Mouse (Mus musculus): Measurements from ENCODE around the gene Pld6.

Gene Pld6

DNA sequence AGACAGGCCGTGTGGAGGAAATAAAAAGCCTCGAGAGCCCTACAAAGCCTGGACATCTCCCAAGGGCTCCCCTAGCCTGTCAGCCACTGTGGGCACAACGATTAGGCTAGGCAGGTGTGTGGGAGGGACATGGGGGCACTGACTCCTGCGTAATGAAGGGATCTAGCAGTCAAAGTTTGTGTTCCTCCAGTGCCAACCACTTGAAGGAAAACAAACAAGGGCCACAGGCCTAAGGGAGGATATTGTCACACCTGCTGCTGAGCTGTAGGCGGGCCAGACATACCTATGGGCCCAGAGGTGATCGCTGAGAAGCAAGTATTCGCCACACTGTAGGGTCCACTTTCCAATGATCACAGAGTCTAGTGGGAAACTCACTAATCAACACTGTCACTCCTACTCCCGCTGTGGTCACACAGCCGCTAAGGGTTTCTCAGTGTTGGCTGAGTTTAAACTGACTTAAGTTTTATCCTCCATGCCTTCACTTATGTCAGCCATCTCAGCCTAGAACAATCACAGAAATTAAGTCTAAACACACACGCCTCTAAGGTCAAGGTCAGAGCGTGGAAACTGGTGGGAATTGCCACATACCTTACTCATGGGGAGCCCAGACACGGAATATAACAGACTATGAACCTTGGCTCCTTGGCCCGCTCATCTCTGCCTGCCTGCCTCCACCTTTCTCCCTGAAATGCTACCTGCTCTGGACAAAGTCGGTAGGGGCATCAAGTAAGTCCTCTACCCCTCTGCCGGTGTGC lies 824 bp downstream of the Pld6 start:
- no peak for DNase-seq (ENCODE audit: low read depth, low spot score)

DNA sequence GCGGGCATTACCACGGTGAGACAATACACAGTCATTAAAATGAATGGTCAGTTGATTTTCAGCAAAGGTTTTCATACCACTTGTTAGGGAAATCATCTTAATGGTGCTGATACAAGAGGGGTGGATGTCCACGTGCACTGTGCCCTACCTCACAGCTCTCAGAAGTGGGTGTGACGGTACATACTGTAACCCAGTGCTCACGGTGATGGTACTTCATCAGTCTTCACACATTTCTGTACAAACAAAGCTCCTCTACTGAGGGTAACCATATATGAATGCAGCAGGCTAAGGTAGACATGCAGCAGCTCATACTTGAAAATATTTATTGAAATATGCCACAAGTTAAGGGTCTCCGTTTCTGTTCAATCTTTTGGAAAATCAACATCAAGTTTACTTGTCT lies 3.9 kb downstream of the Pld6 start:
- DNase-seq (ENCODE audit: low read depth, low spot score): no peak

DNA sequence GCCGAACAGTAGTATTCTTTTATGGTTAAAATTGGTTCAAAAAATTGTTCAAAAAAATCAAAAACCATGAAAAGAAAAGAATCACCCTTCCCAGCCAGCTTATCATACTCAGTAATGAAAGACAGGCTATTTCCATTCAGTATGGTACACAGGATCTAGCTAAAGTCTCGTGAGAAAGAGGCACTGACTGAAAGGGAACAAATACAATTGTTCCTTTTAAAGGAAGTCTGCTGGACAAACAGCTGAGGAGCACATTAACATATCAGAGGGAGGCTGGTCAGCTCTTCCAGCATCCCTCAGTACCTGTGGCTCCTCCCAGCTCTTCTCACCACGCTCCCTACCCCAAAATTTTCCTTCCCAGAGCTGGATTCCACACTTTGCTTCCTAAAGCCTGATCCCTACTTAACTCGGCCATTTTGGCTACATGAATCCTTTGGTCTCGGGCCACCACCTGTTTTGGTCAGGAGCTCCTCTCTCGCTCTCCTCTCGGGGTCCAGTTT lies 5.3 kb downstream of the Pld6 start:
- no peak for DNase-seq (ENCODE audit: low read depth, low spot score)

DNA sequence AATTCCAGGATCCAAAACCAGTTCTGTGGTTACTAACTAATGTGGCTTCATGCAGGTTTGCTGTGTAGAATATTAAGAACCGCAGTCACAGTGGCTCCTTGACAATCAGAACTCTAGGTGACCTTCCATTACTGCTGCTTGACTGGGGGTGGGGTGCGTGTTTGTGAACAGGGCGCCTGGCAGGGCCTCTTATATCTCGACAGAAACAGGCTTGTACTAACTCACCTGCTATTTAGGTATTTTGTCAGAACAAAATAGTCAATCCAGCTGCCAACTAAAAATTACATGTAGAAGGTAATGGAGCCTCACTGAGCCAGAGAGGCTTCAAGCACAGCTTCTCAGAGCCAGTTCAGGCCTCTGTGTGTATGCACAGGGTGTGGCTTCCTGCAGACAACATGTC lies 7.2 kb downstream of the Pld6 start:
- no peak for DNase-seq (ENCODE audit: low read depth, low spot score)

DNA sequence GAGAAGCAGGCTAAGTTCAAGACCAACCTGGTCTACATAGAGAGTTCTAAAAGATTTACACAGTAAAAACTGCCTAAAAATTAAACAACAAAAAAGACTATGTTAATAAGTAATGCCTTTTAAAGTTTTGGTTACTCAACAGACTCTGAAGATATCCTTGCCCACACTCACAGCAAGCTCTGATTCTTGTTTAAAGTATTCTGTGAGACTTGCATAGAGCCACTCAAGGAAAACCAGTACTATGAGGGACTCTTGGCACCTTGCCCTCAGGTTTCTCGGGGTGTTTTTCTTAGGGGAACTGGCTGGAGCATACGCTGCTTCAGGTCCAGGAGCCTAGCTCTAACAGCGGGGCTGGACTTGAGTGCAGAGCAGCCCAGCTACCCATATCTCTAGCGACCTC lies 8.0 kb downstream of the Pld6 start:
- DNase-seq (ENCODE audit: low read depth, low spot score): no peak

DNA sequence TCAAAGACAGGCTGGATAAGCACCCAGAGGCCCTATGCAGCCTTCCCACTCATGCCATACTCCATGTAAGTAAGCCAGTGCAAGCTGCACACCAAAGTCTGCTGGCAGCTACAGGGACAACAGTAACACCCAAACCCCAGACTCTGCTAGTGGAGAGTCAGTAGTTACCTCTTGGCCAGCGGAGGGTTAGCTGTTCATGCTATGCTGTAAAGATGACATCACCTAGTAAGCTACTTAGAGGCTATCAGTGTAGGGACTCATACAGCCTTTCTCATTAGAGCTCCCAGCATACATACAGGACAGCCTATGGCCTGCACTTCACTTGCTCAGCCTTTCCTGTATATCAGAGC lies 8.6 kb downstream of the Pld6 start:
- DNase-seq (ENCODE audit: low read depth, low spot score): no peak

DNA sequence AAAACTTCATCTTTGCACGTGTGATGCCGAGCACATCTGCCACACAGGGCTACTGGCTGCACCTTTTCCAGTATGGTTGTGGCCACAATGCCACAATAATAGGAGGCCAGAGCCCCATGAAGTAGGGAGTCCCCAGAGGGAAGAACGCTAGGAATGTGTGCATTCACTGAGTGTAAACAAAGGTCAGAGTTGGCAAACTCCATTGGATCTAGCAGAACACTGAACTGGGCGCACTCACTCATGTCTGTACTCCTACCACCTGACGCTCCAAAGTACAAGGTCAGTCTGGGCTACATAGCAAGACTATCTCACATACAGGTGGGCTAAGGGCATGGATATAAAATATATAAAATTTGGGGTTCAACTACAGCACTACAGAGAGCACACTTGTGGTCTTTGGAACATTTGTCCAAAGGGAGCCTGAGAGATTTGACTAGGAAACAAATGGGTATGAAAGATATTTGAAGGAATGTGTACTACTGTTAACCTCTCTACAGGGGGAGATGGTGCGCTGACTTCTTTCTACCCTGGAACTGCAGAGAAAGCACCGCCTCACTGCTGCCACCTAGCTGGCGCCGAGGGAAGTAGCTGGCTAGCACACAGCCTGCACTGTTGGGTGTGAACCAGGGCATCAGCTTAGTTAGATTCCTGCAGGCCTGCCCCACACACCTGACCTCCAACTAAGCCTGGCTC lies 9.1 kb downstream of the Pld6 start:
- DNase-seq (ENCODE audit: low read depth, low spot score): no peak

DNA sequence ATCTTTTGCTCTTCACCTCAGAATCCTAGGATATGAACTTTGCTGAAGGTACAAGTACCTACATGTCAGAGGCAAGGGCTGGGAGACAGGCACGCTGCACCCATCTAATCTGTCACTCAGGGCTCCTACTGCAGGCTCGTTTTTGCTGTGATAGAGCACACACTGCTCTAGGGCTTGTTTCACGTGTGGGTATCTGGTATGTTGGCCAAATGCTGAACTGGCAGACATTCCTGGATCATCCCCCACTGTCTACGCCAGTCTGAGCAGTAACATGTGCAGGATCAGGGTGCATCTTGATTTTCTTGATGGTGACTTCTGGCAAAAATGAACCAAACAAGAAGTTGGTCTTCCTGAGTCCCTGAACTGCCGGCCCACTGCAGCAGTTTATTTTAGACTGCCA lies 10.2 kb downstream of the Pld6 start:
- DNase-seq (ENCODE audit: low read depth, low spot score): no peak

DNA sequence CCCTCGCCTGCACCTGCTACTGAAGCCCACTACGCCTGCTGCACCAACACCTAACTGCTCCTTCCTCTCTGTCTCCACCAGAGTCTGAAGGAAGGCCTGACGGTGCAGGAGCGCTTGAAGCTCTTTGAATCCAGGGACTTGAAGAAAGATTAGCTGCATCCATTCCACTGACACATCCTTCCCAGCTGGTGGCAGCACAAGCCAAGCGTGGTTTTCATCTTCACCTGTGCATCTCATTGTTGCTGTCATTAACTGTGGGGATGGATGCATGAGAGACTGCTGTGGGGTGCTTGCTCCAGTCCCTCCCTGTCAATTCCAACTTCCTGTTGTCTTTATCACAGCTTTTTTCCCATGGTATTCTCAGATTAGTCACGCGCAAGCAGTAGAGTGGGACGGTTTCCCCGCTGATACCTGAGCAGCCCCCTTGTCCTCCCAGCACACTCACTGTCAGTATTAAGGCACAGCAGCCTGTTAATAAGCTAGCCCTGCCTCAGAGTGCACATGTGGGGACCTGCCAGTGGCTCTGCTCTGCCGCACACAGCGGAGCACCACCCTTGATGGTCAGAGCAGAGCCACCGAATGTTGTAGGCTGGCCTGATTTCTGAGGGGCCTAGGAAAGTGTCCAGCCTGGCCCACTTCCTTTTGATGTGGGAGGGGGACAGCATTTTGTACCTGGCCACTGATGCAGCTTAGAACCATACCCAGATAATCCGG lies 11.9 kb downstream of the Pld6 start:
- no peak for DNase-seq (ENCODE audit: low read depth, low spot score)

DNA sequence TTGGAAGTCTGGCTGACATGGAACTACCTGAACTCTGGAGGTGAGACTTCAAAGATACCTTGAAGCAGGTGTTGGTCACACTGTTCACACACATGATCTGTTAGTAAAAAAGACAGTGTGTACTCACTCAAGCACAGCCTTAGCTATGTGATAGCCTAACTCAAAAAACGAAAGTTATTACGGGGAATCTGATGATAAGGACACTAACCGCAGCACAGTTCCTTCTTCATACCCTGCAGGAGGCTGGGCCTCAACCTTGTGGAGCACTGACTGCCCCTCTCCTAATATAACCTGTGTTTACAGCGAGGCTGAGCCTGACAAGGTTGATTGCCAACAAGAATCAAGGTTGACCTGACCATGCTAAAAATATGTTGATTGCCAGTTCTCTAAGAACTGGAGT lies 12.9 kb downstream of the Pld6 start:
- no peak for DNase-seq (ENCODE audit: low read depth, low spot score)

DNA sequence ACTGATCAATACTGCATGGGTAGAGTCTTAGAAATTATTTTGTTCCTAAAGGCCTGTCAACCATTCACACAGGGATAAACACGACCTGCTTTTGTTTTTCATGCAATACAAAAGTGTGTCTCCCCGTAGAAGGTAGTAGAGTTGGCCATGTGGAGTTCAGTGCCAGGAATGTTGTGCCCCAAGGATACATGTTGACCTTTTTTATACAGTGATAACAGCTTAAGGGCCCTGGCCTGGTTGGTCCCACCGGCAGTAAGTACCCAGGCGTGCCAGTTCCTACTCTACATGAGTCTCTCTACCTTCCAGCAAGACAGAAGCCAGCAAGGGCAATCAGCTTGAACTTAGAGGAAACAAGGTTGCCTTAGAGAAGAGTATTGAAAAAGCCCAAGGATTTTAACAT lies 14.5 kb downstream of the Pld6 start:
- DNase-seq (ENCODE audit: low read depth, low spot score): no peak

DNA sequence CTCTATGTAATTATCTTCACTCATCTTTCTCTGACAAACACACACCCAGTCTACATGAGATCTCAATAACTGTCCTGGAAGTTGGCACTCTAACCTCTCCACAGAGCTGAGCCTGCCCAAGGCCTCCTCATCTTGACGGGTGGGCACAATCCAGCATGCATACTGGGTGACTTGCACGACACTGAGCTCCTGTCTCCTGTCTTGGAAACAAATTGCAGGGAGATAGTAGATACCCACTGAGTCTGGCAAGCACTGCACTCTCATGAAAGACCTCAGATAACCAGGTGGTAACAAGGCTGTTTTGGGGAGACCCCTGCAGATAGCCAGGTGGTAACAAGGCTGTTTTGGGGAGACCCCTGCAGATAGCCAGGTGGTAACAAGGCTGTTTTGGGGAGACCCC lies 15.2 kb downstream of the Pld6 start:
- DNase-seq (ENCODE audit: low read depth, low spot score): no peak

DNA sequence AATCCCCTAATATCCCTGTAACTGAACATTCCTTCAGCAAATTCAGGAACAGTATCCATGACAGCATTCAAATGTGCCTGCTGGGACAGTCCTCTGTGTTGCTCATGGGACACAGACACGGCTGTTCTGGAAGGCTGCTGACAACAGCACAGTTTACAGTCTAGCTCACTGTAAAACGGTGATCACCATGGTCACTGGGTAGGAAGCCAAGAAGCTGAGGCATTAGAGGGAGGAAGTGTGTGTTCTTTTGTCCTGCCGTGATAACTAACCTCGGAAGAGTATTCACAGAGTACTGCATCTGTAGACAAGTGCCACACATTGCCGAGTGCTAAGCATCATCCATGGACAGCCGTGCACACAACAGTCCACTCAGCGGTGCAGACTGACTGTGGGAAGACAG lies 16.7 kb downstream of the Pld6 start:
- no peak for DNase-seq (ENCODE audit: low read depth, low spot score)

DNA sequence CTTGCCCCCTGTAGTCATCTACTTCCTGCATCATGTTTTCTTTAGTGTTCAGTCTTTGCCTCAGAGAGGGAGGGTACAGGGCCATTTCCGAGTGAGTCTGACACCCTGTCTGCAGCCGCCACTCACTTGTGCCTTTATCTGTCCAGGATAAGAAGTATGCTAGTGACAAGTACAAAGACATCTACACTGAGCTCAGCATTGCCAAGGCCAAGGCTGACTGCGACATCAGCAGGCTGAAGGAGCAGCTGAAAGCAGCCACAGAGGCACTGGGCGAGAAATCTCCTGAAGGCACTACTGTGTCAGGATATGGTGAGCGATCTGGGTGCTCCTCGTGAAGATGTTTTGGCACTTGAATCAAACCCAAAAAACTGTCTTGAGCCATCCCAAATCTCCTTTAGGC lies 17.7 kb downstream of the Pld6 start:
- no peak for DNase-seq (ENCODE audit: low read depth, low spot score)

DNA sequence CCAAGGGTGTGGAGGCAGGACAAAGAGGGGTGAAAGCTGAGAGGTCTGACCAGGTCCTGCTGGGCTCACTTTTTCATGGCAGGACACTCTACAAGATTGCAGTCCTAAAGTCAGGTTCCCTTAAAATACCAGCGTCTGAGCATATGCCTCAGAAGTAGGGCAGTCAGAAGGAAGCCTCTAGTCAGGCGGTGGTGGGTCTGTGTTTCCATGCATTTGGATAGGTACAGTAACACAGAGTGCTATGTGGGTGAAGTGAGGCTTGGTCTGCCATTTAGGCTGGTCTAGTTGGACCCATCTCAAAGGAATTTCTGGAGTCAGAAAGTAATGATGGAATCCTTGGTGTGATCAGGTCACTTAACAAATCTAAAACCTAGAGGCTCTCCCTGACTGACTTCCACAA lies 18.1 kb downstream of the Pld6 start:
- DNase-seq (ENCODE audit: low read depth, low spot score): no peak

DNA sequence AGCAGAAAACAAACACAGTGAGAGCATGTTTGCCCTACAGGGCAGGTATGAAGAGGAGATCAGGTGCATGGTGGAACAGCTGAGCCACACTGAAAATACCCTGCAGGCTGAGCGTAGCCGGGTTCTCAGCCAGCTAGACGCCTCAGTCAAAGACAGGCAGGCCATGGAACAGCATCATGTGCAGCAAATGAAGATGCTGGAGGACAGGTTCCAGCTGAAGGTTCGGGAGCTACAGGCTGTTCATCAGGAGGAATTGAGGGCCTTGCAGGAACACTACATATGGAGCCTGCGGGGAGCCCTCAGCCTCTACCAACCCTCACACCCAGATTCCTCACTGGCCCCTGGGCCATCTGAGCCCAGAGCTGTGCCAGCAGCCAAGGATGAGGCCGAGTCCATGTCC lies 26.6 kb downstream of the Pld6 start:
- DNase-seq (ENCODE audit: low read depth, low spot score): no peak

DNA sequence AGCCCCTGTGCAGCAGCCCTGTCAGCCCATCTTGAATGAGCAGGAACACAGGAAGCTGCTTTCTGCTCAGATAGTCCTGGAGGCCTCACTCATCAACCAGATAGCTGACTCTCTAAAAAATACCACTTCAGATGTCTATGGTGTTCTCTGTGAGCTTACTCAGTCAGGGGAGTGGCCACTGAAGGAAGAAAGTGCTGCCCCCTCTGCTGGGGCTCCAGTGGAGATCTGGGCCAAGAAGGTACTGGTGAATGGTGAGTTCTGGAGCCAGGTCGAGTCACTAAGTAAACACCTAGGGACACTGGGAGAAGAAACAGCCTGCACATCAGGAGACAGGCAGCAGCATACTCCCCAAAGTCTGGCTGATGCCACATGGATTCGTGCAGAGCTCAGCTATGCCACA lies 27.8 kb downstream of the Pld6 start:
- DNase-seq (ENCODE audit: low read depth, low spot score): no peak

DNA sequence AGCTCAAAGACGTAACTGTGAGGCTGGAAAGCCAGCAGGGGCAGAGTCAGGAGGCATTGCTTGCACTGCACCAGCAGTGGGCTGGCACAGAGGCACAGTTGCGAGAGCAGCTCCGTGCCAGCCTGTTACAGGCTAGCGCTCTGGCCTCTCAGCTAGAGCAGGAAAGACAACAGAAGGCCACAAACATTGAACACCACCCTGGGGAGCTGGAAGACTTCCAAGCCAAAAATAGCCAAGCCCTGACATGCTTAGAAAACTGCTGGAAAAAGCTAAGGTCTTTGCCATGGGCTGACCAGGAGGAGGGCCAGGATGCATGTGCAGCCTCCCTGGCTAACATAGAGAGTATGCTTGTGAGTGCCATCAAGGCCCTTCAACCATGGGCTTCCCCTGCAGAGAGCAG lies 28.3 kb downstream of the Pld6 start:
- peak; percentile 10 for DNase-seq (ENCODE audit: low read depth, low spot score)

DNA sequence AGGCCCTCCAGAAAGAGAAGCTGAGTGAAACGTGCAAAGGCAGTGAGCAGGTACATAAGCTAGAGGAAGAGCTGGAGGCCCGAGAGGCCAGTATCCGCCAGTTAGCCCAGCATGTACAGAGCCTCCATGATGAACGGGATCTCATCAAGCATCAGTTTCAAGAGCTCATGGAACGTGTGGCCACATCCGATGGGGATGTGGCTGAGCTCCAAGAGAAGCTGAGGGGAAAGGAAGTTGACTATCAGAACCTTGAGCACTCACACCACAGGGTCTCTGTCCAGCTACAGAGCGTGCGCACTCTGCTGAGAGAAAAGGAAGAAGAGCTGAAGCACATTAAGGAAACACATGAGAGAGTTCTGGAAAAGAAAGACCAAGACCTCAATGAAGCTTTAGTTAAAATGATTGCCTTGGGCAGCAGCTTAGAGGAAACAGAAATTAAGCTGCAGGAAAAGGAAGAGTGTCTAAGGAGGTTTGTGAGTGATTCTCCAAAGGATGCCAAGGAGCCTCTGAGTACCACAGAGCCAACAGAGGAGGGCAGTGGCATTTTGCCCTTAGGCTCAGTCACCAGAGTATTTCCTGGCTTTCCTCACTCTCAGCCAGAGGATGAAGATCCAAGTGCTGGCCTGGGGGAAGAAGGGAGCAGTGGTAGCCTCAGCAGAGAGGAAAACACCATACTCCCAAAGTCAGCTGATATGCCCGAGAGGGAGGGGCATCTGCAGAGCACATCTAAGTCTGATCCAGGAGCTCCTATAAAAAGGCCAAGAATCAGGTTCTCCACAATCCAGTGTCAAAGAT lies 29.1 kb downstream of the Pld6 start:
- no peak for DNase-seq (ENCODE audit: low read depth, low spot score)

DNA sequence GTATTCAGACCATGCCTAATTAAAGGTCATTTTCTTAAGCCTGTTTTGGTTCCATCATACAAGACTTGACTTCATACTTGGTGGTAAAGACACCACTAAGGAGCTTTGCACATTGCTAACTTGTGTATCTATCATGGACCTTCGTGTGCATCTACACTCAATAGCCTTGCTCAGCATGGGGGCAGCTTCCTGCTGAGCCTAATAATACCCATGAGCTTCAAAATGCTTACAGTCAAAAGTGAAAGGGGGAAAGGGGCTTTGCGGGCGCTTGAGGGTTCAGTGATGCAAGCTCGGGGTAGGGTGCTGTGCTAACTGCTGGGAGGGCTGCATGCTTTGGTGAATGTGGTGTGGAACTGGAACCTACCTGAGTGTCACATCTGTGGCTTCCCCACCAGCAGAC lies 31.1 kb downstream of the Pld6 start:
- no peak for DNase-seq (ENCODE audit: low read depth, low spot score)

DNA sequence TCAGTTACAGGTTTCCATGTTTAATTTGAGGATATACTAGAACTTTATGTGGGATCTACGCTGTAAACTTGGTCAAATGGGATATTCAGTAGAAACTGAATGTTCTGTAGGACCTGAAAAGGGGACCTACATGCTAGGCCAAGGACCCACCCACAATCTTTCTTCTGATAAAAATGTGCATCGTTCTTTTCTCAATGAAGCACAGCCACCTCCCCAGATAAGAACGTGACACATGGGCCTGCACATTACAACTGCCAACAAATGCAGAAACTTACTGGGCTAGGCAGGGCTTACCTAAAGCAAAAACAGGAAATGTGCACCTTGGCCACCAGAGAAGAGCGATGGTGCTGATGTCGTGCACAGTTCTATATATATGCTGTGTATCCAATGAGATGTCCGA lies 32.9 kb downstream of the Pld6 start:
- no peak for DNase-seq (ENCODE audit: low read depth, low spot score)

DNA sequence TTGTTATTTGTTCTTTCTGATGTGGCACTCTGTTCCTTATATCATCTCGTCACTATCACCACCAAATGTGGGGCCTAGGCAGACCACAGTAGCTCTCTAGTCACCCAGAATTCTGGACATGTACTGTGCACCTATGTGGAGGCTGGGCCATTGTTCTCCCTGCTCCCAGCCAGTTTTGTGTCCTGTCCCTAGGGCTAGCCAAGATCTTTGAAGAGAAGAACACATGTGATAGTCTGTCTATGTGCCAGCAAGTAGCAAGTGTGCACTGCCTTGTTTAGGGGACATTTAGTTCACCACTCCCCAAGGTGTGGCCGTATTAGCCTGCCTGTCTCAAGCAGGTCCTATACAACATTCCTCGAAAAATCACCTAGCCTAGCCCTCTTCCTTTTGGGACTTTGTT lies 38.4 kb downstream of the Pld6 start:
- DNase-seq (ENCODE audit: low read depth, low spot score): no peak

All from brain, embryonic 18.5 days (tissue).